Mouse (Mus musculus): ENCODE data around the gene Ninj1. TPM values are rescaled to one million over a fixed set of nuclear protein-coding genes. Genes with fewer than 3 reads are reported as not detected.

The Ninj1 gene
- total RNA-seq, 1 experiment from 2014 or later = 42.7 TPM

DNA sequence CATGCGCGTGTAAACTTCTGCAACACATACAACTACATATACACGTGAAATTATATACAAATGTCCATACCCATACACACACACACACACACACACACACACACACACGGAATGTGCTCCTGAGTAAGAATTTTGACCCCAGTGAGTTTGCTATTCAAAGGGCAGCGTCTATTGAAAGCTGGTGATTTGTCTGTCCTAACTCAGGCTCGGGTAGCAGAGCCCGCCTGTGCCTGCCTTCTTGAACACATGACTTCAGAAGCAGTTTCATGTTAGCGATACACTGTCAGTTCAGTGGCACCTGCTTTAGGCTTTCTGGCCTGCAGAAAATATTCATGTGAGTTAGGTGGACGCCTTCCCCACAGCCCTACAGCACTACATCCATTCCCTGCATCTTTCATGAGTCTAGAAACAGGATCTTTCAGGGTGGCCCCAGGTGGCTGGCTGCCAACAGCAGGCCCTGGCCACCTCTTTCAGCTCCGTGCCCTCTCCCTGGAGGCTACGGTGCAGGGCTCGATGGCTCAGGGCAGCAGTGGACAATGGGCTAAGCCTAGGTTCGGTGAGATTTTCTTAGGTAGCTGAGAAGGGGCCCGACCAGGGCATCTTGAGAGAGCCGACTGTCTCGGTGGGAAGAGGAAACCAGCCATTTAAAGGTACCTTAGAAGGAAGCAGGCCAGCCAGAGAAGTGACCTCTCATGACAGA, 5.0 kb downstream of the Ninj1 start:
- ATAC-seq (replicated peaks; ENCODE audit: low read depth, poor library complexity, severe bottlenecking) = no peak

DNA sequence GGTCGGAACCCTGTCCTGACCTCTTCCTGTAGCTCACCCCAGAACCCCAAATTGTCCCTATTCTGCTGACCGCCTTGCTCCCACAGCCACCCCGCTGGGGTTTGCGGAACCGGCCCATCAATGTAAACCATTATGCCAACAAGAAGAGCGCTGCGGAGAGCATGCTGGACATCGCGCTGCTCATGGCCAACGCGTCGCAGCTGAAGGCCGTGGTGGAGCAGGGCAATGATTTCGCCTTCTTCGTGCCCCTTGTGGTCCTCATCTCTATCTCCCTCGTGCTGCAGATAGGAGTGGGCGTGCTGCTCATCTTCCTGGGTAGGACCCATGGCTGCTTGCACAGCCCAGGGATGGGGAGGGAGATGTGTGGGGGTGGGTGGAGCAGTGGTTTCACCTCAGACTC, 6.4 kb downstream of the Ninj1 start:
- ATAC-seq (replicated peaks; ENCODE audit: low read depth, poor library complexity, severe bottlenecking) = no peak

DNA sequence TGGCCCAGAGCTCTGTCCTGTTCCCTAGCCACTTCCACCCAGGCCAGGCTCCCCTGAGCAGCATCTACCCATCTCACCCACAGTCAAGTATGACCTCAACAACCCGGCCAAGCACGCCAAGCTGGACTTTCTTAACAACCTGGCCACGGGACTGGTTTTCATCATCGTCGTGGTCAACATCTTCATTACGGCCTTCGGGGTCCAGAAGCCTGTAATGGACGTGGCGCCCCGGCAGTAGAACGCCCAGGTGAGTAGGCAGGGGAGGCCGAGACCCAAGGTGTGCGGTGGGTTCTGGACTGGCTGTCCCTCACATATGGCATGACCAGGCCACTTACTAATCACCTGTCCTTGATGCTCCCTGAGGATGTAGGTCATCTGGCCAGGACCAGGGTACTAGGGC, 7.5 kb downstream of the Ninj1 start:
- ATAC-seq (replicated peaks; ENCODE audit: low read depth, poor library complexity, severe bottlenecking) = no peak

GRCm38 (mm10) chr13:49195651-49196050, 8.4 kb downstream of the Ninj1 start:
- ATAC-seq (replicated peaks; ENCODE audit: low read depth, poor library complexity, severe bottlenecking) = no peak

DNA sequence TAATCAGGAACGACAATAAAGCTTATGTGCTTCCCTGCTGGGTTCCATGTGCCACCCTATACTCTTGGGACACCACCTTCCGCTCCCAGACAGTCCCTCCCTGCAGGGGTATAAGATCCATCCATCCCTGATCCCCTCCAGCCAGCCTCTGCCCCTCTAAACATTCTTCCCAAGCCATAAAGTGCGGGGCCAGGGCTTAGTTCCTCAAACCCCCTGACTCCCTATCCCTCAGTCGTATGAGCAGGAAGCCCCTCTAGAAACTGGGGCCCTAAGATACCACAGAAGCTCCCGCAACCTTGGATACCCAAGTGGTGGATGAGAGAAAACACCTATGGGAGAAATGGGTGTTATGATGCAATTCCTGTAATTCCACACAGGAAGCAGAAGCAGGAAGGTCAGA, 8.9 kb downstream of the Ninj1 start:
- no peak for ATAC-seq (replicated peaks; ENCODE audit: low read depth, poor library complexity, severe bottlenecking)

- ATAC-seq (replicated peaks; ENCODE audit: low read depth, poor library complexity, severe bottlenecking) = peak; percentile 70
Measured at GRCm38 (mm10) chr13:49196766-49197165, 9.5 kb downstream of the Ninj1 start.

DNA sequence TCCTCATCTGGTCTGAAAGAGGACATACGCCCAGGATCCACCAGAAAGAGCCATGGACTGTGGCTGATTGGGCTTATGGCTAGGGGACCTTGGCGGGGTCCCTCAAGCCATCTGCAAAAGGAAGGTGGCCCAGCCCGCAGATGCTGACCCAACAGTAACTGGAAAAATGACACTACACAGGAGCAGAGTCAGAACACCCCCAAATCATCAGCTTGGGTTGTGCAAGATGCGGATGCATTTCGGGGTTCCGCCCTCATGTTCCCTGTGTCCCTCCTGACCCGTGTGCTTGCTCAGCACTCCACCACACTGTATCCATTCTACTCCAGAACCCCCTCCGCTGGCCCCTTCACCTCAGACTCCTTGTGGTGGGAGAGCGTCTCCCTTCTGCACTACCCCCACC, 11.4 kb downstream of the Ninj1 start:
- no peak for ATAC-seq (replicated peaks; ENCODE audit: low read depth, poor library complexity, severe bottlenecking)

- ATAC-seq (replicated peaks; ENCODE audit: low read depth, poor library complexity, severe bottlenecking) = no peak
Measured at GRCm38 (mm10) chr13:49199891-49200290, 12.6 kb downstream of the Ninj1 start.

DNA sequence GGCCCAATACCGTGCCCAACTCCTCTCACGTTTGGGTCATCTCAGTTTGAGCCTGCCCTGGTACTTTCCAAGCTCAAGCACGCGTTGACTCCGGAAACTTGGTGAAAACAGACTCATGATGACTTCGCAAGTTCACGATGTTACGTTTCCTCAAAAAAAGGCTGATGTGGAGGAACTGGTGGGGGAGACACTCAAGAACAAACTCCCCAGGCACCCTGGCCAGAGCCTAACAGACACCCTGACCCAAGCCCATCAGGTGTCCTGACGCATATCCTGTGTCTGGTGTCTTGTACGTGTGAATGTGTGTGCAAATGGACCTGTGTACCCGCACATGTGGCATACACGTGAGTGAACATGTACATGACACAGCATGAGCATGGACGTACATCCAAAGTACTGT, 13.4 kb downstream of the Ninj1 start:
- ATAC-seq (replicated peaks; ENCODE audit: low read depth, poor library complexity, severe bottlenecking) = peak; percentile 41

DNA sequence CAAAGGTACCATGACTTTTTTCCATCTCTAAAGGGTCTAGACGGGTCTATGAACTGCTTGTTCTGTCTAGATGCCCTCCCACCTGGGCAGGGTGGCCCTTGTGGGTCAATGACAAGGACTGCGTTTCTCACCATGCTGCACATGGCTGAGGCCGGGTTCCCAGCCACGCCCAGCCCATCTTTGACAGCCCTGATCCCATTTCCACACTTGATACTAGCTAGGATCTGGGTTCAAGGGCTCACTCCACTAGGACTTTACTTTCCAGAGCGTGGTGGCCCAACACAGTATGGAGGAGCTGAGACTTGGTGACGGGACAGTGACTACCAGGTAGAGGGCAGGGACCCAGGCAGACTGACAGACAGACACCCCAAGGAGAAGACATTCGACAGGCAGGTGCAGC, 15.3 kb downstream of the Ninj1 start:
- ATAC-seq (replicated peaks; ENCODE audit: low read depth, poor library complexity, severe bottlenecking) = no peak

GRCm38 (mm10) chr13:49205381-49205998, 18.2 kb downstream of the Ninj1 start:
- ATAC-seq (replicated peaks; ENCODE audit: low read depth, poor library complexity, severe bottlenecking) = peak; percentile 75

- no peak for ATAC-seq (replicated peaks; ENCODE audit: low read depth, poor library complexity, severe bottlenecking)
Measured at GRCm38 (mm10) chr13:49206341-49206740, 19.1 kb downstream of the Ninj1 start.

- ATAC-seq (replicated peaks; ENCODE audit: low read depth, poor library complexity, severe bottlenecking) = no peak
Measured at GRCm38 (mm10) chr13:49209306-49209705, 22.0 kb downstream of the Ninj1 start.

DNA sequence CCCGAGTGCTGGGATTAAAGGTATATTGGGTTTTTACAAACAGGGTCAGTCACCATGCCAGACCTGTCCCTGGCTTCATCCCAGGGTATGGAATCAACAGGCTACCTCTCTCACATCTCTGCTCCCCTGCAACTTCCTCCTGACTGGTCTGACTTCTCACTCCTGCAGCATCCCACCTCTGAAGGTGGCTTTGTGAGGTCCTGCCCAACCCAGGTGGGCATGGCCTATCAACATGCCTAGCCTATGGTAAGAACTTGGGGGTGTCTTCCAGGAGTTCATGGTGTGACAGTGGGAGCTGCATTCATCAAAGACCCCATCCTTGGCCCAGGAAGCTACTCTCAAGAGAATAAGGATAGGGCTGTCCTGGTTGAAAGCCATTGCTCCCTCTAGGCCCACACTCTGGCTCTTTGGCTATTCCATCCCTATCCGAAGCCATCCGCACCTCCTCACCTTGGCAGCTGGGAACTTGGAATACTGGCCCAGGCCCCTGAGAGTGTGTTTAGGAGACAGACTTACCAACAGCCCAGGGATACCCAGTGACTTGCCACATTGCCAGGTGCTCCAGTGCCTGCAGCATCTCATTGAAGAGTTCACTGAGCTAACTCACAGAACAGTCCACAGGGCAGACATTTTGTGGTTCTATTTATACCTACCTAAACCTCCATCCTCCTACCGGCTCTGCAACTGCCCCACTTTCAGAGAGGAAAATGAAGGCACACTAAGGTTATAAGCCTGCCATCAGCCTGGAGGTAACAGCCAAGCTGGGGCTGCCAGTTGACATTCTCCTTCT, 25.6 kb downstream of the Ninj1 start:
- ATAC-seq (replicated peaks; ENCODE audit: low read depth, poor library complexity, severe bottlenecking) = no peak

DNA sequence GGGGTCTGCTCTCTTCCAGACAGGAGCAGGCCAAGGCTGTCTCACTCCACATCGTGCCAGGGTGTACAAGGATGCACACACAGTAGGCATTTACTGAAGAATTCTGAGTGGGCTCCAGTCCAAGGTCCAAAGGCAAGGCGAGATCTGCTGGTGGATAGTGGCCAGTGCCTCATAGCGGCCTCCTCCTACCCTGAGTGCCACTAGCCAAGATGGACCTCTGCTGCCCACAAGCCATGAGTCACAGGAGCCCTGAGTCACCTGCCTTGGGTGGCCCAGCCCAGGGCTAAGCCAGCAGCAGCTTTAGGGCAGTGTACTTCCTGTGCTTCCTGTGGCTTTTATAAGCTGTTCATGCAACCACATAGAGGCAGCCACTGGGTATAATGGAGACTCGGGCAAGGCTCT, 26.2 kb downstream of the Ninj1 start:
- peak; percentile 66 for ATAC-seq (replicated peaks; ENCODE audit: low read depth, poor library complexity, severe bottlenecking)

- no peak for ATAC-seq (replicated peaks; ENCODE audit: low read depth, poor library complexity, severe bottlenecking)
Measured at GRCm38 (mm10) chr13:49214454-49214853, 27.2 kb downstream of the Ninj1 start.

DNA sequence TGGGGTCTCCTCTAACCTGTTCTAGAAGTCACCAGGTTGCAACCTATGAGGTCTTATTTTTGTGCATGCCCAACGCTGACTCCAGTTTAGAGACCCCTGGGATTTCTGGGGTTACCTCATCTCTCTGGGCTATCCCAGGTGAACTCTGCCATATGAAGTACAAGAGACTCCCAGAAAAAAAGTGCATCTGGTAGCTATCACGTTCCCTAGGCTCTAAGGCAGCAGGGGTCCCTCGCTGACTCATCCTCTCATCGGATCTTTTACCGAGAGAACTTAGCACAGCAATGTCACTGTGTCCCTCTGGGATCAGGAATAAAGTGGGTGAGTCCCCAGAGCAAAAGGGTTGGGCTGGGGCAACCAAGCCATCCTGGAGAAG, 27.8 kb downstream of the Ninj1 start:
- ATAC-seq (replicated peaks; ENCODE audit: low read depth, poor library complexity, severe bottlenecking) = no peak

- peak; percentile 82 for ATAC-seq (replicated peaks; ENCODE audit: low read depth, poor library complexity, severe bottlenecking)
Measured at GRCm38 (mm10) chr13:49215504-49216219, 28.4 kb downstream of the Ninj1 start, which contains the start of gene Card19. Gene Card19 (minus strand): TSS chr13:49216037.

DNA sequence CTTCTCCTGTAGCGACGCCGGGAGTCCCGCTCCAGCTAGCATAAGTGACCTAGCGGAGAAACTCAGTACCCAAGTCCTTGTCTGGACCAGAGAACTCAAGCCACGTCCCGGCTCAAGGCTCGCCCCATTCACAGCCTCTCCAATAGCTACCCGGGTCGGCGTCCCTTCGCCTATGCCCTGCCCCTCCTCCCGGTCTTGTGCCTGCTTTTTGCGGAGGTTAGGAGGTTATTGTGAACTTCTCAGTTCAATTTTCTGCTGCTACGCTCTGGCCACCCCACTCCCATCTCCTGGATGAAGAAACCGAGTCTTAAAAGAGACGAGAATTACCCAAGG, 28.9 kb downstream of the Ninj1 start:
- no peak; the same call in 1 of the 2 replicates for ATAC-seq (replicated peaks; ENCODE audit: low read depth, poor library complexity, severe bottlenecking)

DNA sequence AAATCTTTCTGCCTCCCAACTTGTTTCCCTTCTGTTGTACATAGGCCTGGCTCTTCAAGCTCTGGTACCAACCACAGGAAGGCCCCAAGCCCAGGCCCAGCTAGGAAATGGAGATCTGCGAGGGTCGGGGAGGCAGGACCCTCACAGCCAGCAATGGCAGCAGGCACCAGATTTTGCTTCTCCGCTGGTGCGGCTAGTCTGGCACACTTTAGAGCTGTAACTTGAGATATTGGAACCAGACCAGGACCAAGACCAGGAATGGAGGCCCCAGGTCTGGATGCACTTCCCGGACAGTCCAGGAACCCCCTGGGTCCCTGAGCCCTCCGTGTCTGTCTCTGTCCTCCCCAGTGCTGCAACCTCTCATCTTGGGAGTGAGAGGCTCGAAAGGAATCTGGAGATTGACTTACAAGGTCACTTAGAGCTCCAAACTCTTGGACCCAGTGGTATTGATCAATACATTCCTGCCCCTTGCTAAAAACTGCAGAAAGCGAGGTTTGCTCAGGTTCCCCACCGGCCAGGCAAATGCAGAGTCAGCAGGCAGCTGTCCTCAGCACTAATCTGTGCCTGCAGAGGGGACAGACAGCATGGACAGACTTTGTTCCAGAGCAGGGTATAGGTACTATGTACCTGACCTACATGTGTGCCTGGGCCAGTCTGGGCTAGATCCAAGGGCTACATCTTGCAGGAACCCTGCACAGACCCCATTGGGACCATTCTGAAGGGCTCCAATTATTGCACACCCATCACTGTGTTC, 29.7 kb downstream of the Ninj1 start:
- ATAC-seq (replicated peaks; ENCODE audit: low read depth, poor library complexity, severe bottlenecking) = no peak
